Mouse (Mus musculus): ENCODE results near the gene Tbrg1.

The Tbrg1 gene

GRCm38 (mm10) chr9:37646246-37646645, 10.9 kb downstream of the Tbrg1 start:
- H3K9me3 ChIP-seq (ENCODE audit: low read length): no peaks in the 10 kb centered on the region
- H3K27me3 ChIP-seq (ENCODE audit: insufficient read depth, low read length): no peaks in the 10 kb centered on the region
- H3K4me3 ChIP-seq (replicated peaks; ENCODE audit: low read length): no peak overlapping the region
- H3K4me1 ChIP-seq (replicated peaks; ENCODE audit: low read depth, low read length): no peaks in the 10 kb centered on the region
- peaks cover 51% of the 10 kb centered on the region for H3K36me3 ChIP-seq (ENCODE audit: insufficient read depth, low read length)
- no peak for TF ChIP-seq CTCF (conservative IDR thresholded peaks at IDR 0.05; ENCODE audit: low read length)
- no peak for TF ChIP-seq NANOG (IDR thresholded peaks at IDR 0.05; ENCODE audit: borderline replicate concordance, low read length)
- no peak for TF ChIP-seq POU5F1 (IDR thresholded peaks at IDR 0.05; ENCODE audit: borderline replicate concordance, low read length)

GRCm38 (mm10) chr9:37638721-37639120, 18.4 kb downstream of the Tbrg1 start:
- Histone ChIP-seq H3K36me3 (ENCODE audit: insufficient read depth, low read length) (no peaks in the 10 kb centered on the region), H3K27me3 (ENCODE audit: insufficient read depth, low read length) (no peaks in the 10 kb centered on the region), H3K4me1 (replicated peaks; ENCODE audit: low read depth, low read length) (no peaks in the 10 kb centered on the region), H3K4me3 (replicated peaks; ENCODE audit: low read length) (no peak overlapping the region), H3K9me3 (ENCODE audit: low read length) (no peaks in the 10 kb centered on the region)
- no peak for TF ChIP-seq NANOG (IDR thresholded peaks at IDR 0.05; ENCODE audit: borderline replicate concordance, low read length)
- no peak for TF ChIP-seq POU5F1 (IDR thresholded peaks at IDR 0.05; ENCODE audit: borderline replicate concordance, low read length)
- no peak for TF ChIP-seq CTCF (conservative IDR thresholded peaks at IDR 0.05; ENCODE audit: low read length)

DNA sequence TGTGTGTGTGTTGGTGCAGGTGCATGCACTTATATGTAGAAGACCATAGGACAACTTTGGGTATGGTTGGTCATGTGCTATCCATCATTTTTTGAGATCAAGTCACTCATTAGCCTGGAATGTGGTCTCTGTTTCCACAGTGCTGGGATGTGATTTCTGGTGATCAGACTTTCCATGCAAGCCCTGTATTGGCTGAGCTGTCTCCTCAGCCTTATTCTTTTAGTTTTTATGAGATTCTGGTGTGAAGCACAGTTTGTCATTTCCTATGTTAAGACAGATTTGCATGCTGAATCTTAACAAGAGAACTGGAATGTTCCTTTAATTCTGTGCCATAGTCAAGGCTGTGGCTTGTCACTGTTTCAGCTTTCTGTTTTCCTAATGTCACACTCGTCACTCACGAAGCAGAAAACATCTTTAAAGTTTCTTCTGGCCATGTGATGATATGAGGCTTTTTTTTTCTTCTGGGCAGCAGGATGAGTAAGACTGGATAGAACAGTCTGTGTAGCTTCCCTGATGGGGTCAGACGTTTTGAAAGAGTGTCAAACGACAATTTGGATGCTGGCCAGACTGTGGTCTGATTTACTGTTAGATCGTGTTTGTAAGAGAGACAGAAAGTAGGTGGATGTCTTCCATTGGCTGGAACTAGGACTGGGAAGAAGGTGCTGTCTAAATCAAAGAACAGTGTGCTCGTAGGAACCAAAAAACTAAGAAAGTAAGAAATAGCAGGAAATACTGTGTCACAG, 20.1 kb downstream of the Tbrg1 start:
- H3K9me3 ChIP-seq (ENCODE audit: low read length): no peaks in the 10 kb centered on the region
- TF ChIP-seq POU5F1 (IDR thresholded peaks at IDR 0.05; ENCODE audit: borderline replicate concordance, low read length): no peak
- TF ChIP-seq NANOG (IDR thresholded peaks at IDR 0.05; ENCODE audit: borderline replicate concordance, low read length): no peak
- no peak for TF ChIP-seq CTCF (conservative IDR thresholded peaks at IDR 0.05; ENCODE audit: low read length)
- H3K4me3 ChIP-seq (replicated peaks; ENCODE audit: low read length): no peak overlapping the region
- no peaks in the 10 kb centered on the region for H3K27me3 ChIP-seq (ENCODE audit: insufficient read depth, low read length)
- no peaks in the 10 kb centered on the region for H3K4me1 ChIP-seq (replicated peaks; ENCODE audit: low read depth, low read length)
- H3K36me3 ChIP-seq (ENCODE audit: insufficient read depth, low read length): no peaks in the 10 kb centered on the region

DNA sequence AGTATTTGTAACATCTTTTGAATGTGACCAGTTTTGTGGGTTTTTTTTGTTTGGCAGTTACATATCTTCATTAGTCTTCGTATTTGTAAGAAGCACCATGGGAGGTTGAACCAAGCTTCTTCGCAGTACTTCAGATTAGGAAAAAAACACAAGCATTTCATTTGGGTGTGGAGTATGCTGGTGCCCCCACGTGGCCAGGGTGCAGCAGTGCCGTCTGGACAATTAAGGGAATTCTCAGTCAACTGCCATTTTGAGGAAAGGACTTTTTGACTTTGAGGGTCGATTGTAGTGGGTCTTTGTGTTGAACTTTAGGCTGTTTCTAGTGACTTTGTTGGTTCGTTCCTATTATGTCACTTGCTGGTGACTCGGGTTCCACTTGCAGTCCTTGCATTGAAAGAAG, 20.8 kb downstream of the Tbrg1 start:
- Histone ChIP-seq H3K4me3 (replicated peaks; ENCODE audit: low read length) (no peak overlapping the region), H3K9me3 (ENCODE audit: low read length) (no peaks in the 10 kb centered on the region), H3K4me1 (replicated peaks; ENCODE audit: low read depth, low read length) (no peaks in the 10 kb centered on the region), H3K27me3 (ENCODE audit: insufficient read depth, low read length) (no peaks in the 10 kb centered on the region), H3K36me3 (ENCODE audit: insufficient read depth, low read length) (no peaks in the 10 kb centered on the region)
- peak; percentile 91 for TF ChIP-seq CTCF (conservative IDR thresholded peaks at IDR 0.05; ENCODE audit: low read length)
- no peak for TF ChIP-seq NANOG (IDR thresholded peaks at IDR 0.05; ENCODE audit: borderline replicate concordance, low read length)
- TF ChIP-seq POU5F1 (IDR thresholded peaks at IDR 0.05; ENCODE audit: borderline replicate concordance, low read length): no peak

- TF ChIP-seq CTCF (conservative IDR thresholded peaks at IDR 0.05; ENCODE audit: low read length): no peak
- no peak for TF ChIP-seq NANOG (IDR thresholded peaks at IDR 0.05; ENCODE audit: borderline replicate concordance, low read length)
- no peak for TF ChIP-seq POU5F1 (IDR thresholded peaks at IDR 0.05; ENCODE audit: borderline replicate concordance, low read length)
- Histone ChIP-seq H3K4me3 (replicated peaks; ENCODE audit: low read length) (no peak overlapping the region), H3K36me3 (ENCODE audit: insufficient read depth, low read length) (no peaks in the 10 kb centered on the region), H3K4me1 (replicated peaks; ENCODE audit: low read depth, low read length) (peaks cover 4% of the 10 kb centered on the region; the same call in 1 of the 2 replicates), H3K9me3 (ENCODE audit: low read length) (no peaks in the 10 kb centered on the region), H3K27me3 (ENCODE audit: insufficient read depth, low read length) (no peaks in the 10 kb centered on the region)
These were observed 22.8 kb downstream of the Tbrg1 start for GRCm38 (mm10) chr9:37634269-37634668.

DNA sequence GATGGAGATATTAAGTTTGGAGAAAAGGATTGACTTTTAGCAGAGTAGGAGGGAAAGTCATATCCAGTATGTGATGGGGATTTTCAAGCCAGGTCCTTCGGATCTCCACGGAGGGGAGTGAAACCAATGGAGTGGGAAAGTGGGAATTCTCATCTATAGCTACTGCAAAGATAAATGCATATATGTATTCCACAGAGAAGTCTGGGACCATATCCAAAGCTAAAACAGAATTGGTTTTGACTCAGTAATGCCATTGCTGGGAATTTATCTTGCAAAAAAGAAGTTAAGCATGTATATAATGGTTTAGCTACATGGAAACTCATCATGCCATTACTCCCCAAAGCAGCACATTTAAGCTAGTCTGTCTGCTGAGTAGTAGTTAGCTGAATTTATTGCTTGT, 24.8 kb downstream of the Tbrg1 start:
- H3K36me3 ChIP-seq (ENCODE audit: insufficient read depth, low read length): no peaks in the 10 kb centered on the region
- H3K4me3 ChIP-seq (replicated peaks; ENCODE audit: low read length): no peak overlapping the region
- H3K4me1 ChIP-seq (replicated peaks; ENCODE audit: low read depth, low read length): peaks cover 18% of the 10 kb centered on the region

DNA sequence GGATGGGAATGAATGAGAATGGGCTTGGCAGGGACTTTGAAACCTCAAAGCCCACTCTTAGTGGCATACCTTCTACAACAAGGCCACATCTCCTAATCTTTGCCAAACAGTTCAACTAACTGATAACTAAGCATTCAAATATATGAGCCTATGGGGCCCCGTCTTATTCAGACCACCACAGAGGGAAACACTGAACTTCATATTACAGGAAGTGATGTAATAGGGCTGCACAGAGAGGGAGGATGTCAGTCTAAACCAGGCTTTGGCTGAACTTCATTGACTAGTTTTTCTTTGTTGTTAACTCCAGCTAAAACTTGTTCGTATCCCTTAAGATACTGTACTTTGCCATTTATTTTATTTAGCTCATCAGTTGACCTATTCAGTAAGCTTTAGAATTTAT, 27.2 kb downstream of the Tbrg1 start:
- TF ChIP-seq CTCF (conservative IDR thresholded peaks at IDR 0.05; ENCODE audit: low read length) (no peak), POU5F1 (IDR thresholded peaks at IDR 0.05; ENCODE audit: borderline replicate concordance, low read length) (no peak), NANOG (IDR thresholded peaks at IDR 0.05; ENCODE audit: borderline replicate concordance, low read length) (no peak)
- peaks cover 41% of the 10 kb centered on the region for H3K4me1 ChIP-seq (replicated peaks; ENCODE audit: low read depth, low read length)
- no peaks in the 10 kb centered on the region for H3K9me3 ChIP-seq (ENCODE audit: low read length)
- H3K27me3 ChIP-seq (ENCODE audit: insufficient read depth, low read length): no peaks in the 10 kb centered on the region
- H3K36me3 ChIP-seq (ENCODE audit: insufficient read depth, low read length): no peaks in the 10 kb centered on the region
- H3K4me3 ChIP-seq (replicated peaks; ENCODE audit: low read length): no peak overlapping the region

More for the DNA sequence above, 24.8 kb downstream of the Tbrg1 start:
- Histone ChIP-seq H3K9me3 (ENCODE audit: low read length) (no peaks in the 10 kb centered on the region), H3K27me3 (ENCODE audit: insufficient read depth, low read length) (no peaks in the 10 kb centered on the region)
- TF ChIP-seq CTCF (conservative IDR thresholded peaks at IDR 0.05; ENCODE audit: low read length) (no peak), POU5F1 (IDR thresholded peaks at IDR 0.05; ENCODE audit: borderline replicate concordance, low read length) (no peak), NANOG (IDR thresholded peaks at IDR 0.05; ENCODE audit: borderline replicate concordance, low read length) (no peak)

DNA sequence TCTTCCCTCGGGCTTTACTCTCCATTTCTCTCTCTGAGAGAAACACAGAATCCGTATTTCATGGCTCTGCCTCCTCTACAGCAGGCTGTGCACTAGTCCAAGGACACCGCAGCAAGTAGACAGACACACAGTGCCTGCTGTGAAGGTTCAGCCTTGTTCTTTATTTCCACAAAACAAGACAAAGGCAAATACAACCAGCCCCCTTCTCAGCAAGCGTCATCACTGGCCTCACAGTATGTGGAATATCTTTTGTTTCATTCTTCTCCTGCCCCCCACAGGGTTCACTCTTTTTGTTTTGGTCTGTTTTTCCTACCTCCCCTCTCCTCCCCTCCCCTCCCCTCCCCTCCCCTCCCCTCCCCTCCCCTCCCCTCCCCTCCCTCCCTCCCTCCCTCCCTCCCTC, 28.5 kb downstream of the Tbrg1 start:
- peaks cover 41% of the 10 kb centered on the region for H3K4me1 ChIP-seq (replicated peaks; ENCODE audit: low read depth, low read length)

More for the DNA sequence above, 28.5 kb downstream of the Tbrg1 start:
- Histone ChIP-seq H3K4me3 (replicated peaks; ENCODE audit: low read length) (no peak overlapping the region), H3K36me3 (ENCODE audit: insufficient read depth, low read length) (no peaks in the 10 kb centered on the region), H3K9me3 (ENCODE audit: low read length) (no peaks in the 10 kb centered on the region), H3K27me3 (ENCODE audit: insufficient read depth, low read length) (no peaks in the 10 kb centered on the region)
- peak; percentile 34; the same call in 1 of the 2 replicates for TF ChIP-seq NANOG (IDR thresholded peaks at IDR 0.05; ENCODE audit: borderline replicate concordance, low read length)
- no peak for TF ChIP-seq POU5F1 (IDR thresholded peaks at IDR 0.05; ENCODE audit: borderline replicate concordance, low read length)
- no peak for TF ChIP-seq CTCF (conservative IDR thresholded peaks at IDR 0.05; ENCODE audit: low read length)
